ENCODE assay signal across 7 mouse cellular contexts in genomic region chr17:24162584-24163175, GRCm38 (mm10). TPM values are rescaled to one million over a fixed set of nuclear protein-coding genes. Genes with fewer than 3 reads are reported as not detected.
A peak's percentile ranks its signal among the peaks of the same experiment; 100 is the strongest.
DNase-seq lines count a peak whose midpoint lies in the region; ATAC-seq and TF ChIP-seq lines count a peak whose summit lies in the region.

No protein-coding gene starts in this region.

- peak; percentile 85 for DNase-seq in 416B (ENCODE audit: low read depth)
- DNase-seq in induced T-regulatory cell, adult 2 months (ENCODE audit: low read depth): peak; percentile 62
- no peak for DNase-seq in liver, embryonic 14.5 days (ENCODE audit: low read depth in 3 of 3, low spot score in 3 of 3)
- no peak for DNase-seq in urinary bladder, adult 2 months (ENCODE audit: low spot score)

- peak; percentile 32 for ATAC-seq in CD4-positive, CD25-positive, alpha-beta regulatory T cell, adult 4 months
- 0 out of 2 replicates have a peak, but pooled peaks have one; percentile 9 for ATAC-seq in liver, embryonic 14.5 days (ENCODE audit: insufficient read depth)
- ATAC-seq in neural tube, embryonic 15.5 days (ENCODE audit: low FRiP score): peak; percentile 29

- H3K4me1 ChIP-seq in erythroblast, embryonic 14.5 days (ENCODE audit: control insufficient read depth): peaks cover 55% of the 10 kb centered on the region
- peaks cover 8 to 23% of the 10 kb centered on the region in 2 experiments for H3K4me1 ChIP-seq in liver, embryonic 14.5 days (replicated peaks; ENCODE audit: control insufficient read depth in 2 of 2, insufficient read depth in 2 of 2, low read length in 1 of 2)
- H3K4me1 ChIP-seq in neural tube, embryonic 15.5 days: peaks cover 41% of the 10 kb centered on the region

- no peak for TF ChIP-seq EP300 in liver, embryonic 14.5 days (IDR thresholded peaks at IDR 0.05; ENCODE audit: low read depth)

- 2% methylated on average over 17 of the region's 17 CpGs for WGBS in liver, embryonic 14.5 days (ENCODE audit: insufficient replicate concordance)
- WGBS in neural tube, embryonic 15.5 days: 31% methylated on average over 17 of the region's 17 CpGs

- no peaks in the 10 kb centered on the region for H3K9me3 ChIP-seq in erythroblast, embryonic 14.5 days (ENCODE audit: control insufficient read depth, low read length)
- H3K9me3 ChIP-seq in liver, embryonic 14.5 days (ENCODE audit: control insufficient read depth, low read length): no peaks in the 10 kb centered on the region
- no peaks in the 10 kb centered on the region for H3K9me3 ChIP-seq in neural tube, embryonic 15.5 days (replicated peaks)

- peak overlapping the region; percentile 80 for H3K4me3 ChIP-seq in erythroblast, embryonic 14.5 days (replicated peaks)
- H3K4me3 ChIP-seq in liver, embryonic 14.5 days (ENCODE audit: insufficient read depth in 1 of 2, low read depth in 2 of 2, low read length in 2 of 2): peak overlapping the region; percentile 61 to 88
- H3K4me3 ChIP-seq in neural tube, embryonic 15.5 days (replicated peaks): peak overlapping the region; percentile 65

- peaks cover 37% of the 10 kb centered on the region for H3K36me3 ChIP-seq in erythroblast, embryonic 14.5 days (ENCODE audit: control insufficient read depth)
- peaks cover 11% of the 10 kb centered on the region for H3K36me3 ChIP-seq in liver, embryonic 14.5 days (replicated peaks; ENCODE audit: control insufficient read depth, insufficient read depth, low read depth)
- H3K36me3 ChIP-seq in neural tube, embryonic 15.5 days: peaks cover 19% of the 10 kb centered on the region

- H3K27me3 ChIP-seq in erythroblast, embryonic 14.5 days (ENCODE audit: control insufficient read depth): no peaks in the 10 kb centered on the region
- H3K27me3 ChIP-seq in liver, embryonic 14.5 days (ENCODE audit: control insufficient read depth, insufficient read depth, low read length): no peaks in the 10 kb centered on the region
- no peaks in the 10 kb centered on the region for H3K27me3 ChIP-seq in neural tube, embryonic 15.5 days (replicated peaks)

- H3K4me2 ChIP-seq in liver, embryonic 14.5 days (ENCODE audit: low read depth): peak overlapping the region; percentile 95
- H3K4me2 ChIP-seq in neural tube, embryonic 15.5 days: peak overlapping the region; percentile 98

- peak overlapping the region; percentile 87 for H3K27ac ChIP-seq in liver, embryonic 14.5 days
- peak overlapping the region; percentile 85 for H3K27ac ChIP-seq in neural tube, embryonic 15.5 days (replicated peaks)

- peak overlapping the region; percentile 84 for H3K9ac ChIP-seq in liver, embryonic 14.5 days (replicated peaks)
- peak overlapping the region; percentile 70 for H3K9ac ChIP-seq in neural tube, embryonic 15.5 days (replicated peaks)

- TF ChIP-seq CTCF in liver, embryonic 14.5 days (IDR thresholded peaks at IDR 0.05; ENCODE audit: low read depth): no peak

RNA-seq across cellular contexts. Expression of gene Amdhd2, which starts 0.9 kb away (rescaled TPM):
- polyA plus RNA-seq in CD4-positive, CD25-positive, alpha-beta regulatory T cell, adult 4 months (2017; shearing (Covaris generic)): 10 to 100 TPM; 20.2 to 37.8 TPM
- polyA plus RNA-seq in erythroblast, embryonic 14.5 days (2012): 7.0 and 9.1 TPM in 2 replicates
- 11.6 and 12.7 TPM in 2 replicates for polyA plus RNA-seq in liver, embryonic 14.5 days (2012; rRNA removed)
- polyA plus RNA-seq in liver, embryonic 14.5 days (2014; fragmentation: Nextera tagmentation; extraction: Ambion mirVana): 17.6 and 21.7 TPM in 2 replicates
- polyA plus RNA-seq in neural tube, embryonic 15.5 days (2015; fragmentation: Nextera tagmentation; extraction: Ambion mirVana): 35.7 and 37.8 TPM in 2 replicates
- 24.7 and 29.2 TPM in 2 replicates for polyA plus RNA-seq in urinary bladder, adult 2 months (2012; rRNA removed)

RNA-seq across cellular contexts. Expression of gene Atp6v0c, which starts 6.8 kb away (rescaled TPM):
- 100 to 1,000 TPM; 213 to 271 TPM for polyA plus RNA-seq in CD4-positive, CD25-positive, alpha-beta regulatory T cell, adult 4 months (2017; shearing (Covaris generic))
- polyA plus RNA-seq in erythroblast, embryonic 14.5 days (2012): 65.8 and 80.2 TPM in 2 replicates
- 236 and 271 TPM in 2 replicates for polyA plus RNA-seq in liver, embryonic 14.5 days (2012; rRNA removed)
- polyA plus RNA-seq in liver, embryonic 14.5 days (2014; fragmentation: Nextera tagmentation; extraction: Ambion mirVana): 326 and 346 TPM in 2 replicates
- polyA plus RNA-seq in neural tube, embryonic 15.5 days (2015; fragmentation: Nextera tagmentation; extraction: Ambion mirVana): 1,457 and 1,659 TPM in 2 replicates
- 460 and 497 TPM in 2 replicates for polyA plus RNA-seq in urinary bladder, adult 2 months (2012; rRNA removed)

RNA-seq across cellular contexts. Expression of gene Pdpk1, which starts 12.0 kb away (rescaled TPM):
- polyA plus RNA-seq in CD4-positive, CD25-positive, alpha-beta regulatory T cell, adult 4 months (2017; shearing (Covaris generic)): 10 to 100 TPM; 30.4 to 37.6 TPM
- 3.3 and 3.7 TPM in 2 replicates for polyA plus RNA-seq in erythroblast, embryonic 14.5 days (2012)
- 8.5 and 9.7 TPM in 2 replicates for polyA plus RNA-seq in liver, embryonic 14.5 days (2012; rRNA removed)
- 24.5 and 25.5 TPM in 2 replicates for polyA plus RNA-seq in liver, embryonic 14.5 days (2014; fragmentation: Nextera tagmentation; extraction: Ambion mirVana)
- polyA plus RNA-seq in neural tube, embryonic 15.5 days (2015; fragmentation: Nextera tagmentation; extraction: Ambion mirVana): 63.9 and 68.9 TPM in 2 replicates
- polyA plus RNA-seq in urinary bladder, adult 2 months (2012; rRNA removed): 20.2 and 20.8 TPM in 2 replicates

RNA-seq across cellular contexts. Expression of gene Tbc1d24, which starts 42.7 kb away (rescaled TPM):
- under 1 TPM; 0.47 to 0.62 TPM for polyA plus RNA-seq in CD4-positive, CD25-positive, alpha-beta regulatory T cell, adult 4 months (2017; shearing (Covaris generic))
- polyA plus RNA-seq in erythroblast, embryonic 14.5 days (2012): 0.44 and 0.61 TPM in 2 replicates
- 14.1 TPM in 2 replicates for polyA plus RNA-seq in liver, embryonic 14.5 days (2012; rRNA removed)
- 4.9 and 5.4 TPM in 2 replicates for polyA plus RNA-seq in liver, embryonic 14.5 days (2014; fragmentation: Nextera tagmentation; extraction: Ambion mirVana)
- polyA plus RNA-seq in neural tube, embryonic 15.5 days (2015; fragmentation: Nextera tagmentation; extraction: Ambion mirVana): 21.0 and 24.0 TPM in 2 replicates
- 7.6 and 7.9 TPM in 2 replicates for polyA plus RNA-seq in urinary bladder, adult 2 months (2012; rRNA removed)

RNA-seq across cellular contexts. Expression of gene Ntn3, which starts 46.7 kb away (rescaled TPM):
- under 1 TPM in 1 of 2 experiments, not detected in 1; 0.07 TPM for polyA plus RNA-seq in CD4-positive, CD25-positive, alpha-beta regulatory T cell, adult 4 months (2017; shearing (Covaris generic))
- polyA plus RNA-seq in erythroblast, embryonic 14.5 days (2012): 0.36 and 0.47 TPM in 2 replicates
- 0.59 and 0.64 TPM in 2 replicates for polyA plus RNA-seq in liver, embryonic 14.5 days (2012; rRNA removed)
- 0.45 and 0.69 TPM in 2 replicates for polyA plus RNA-seq in liver, embryonic 14.5 days (2014; fragmentation: Nextera tagmentation; extraction: Ambion mirVana)
- 5.9 and 6.0 TPM in 2 replicates for polyA plus RNA-seq in neural tube, embryonic 15.5 days (2015; fragmentation: Nextera tagmentation; extraction: Ambion mirVana)
- 0.88 and 1.0 TPM in 2 replicates for polyA plus RNA-seq in urinary bladder, adult 2 months (2012; rRNA removed)

Comparison
In these comparisons a context has a peak if more than half of its experiments do, and no peak if none do; other contexts are left out.
1. DNase-seq: peak in 416B (single experiment) and induced T-regulatory cell, adult 2 months (single experiment); none in liver, embryonic 14.5 days (0 of 3) and urinary bladder, adult 2 months (single experiment).
2. Peak in every context shown above with its lines, with median percentiles within 50 percentile points of each other: ATAC-seq and H3K4me3 ChIP-seq.